Mouse (Mus musculus): ENCODE measurements around the gene Fstl3. TPM values are rescaled to one million over a fixed set of nuclear protein-coding genes. Genes with fewer than 3 reads are reported as not detected.
"Not testable (repeated sequence)": the region's sequence is repeated elsewhere in the genome, so short reads cannot be mapped to it uniquely, and the experiment has no call there.

Fstl3 gene
- polyA plus RNA-seq, 1 experiment from 2014 or later, result 1.6 TPM

DNA sequence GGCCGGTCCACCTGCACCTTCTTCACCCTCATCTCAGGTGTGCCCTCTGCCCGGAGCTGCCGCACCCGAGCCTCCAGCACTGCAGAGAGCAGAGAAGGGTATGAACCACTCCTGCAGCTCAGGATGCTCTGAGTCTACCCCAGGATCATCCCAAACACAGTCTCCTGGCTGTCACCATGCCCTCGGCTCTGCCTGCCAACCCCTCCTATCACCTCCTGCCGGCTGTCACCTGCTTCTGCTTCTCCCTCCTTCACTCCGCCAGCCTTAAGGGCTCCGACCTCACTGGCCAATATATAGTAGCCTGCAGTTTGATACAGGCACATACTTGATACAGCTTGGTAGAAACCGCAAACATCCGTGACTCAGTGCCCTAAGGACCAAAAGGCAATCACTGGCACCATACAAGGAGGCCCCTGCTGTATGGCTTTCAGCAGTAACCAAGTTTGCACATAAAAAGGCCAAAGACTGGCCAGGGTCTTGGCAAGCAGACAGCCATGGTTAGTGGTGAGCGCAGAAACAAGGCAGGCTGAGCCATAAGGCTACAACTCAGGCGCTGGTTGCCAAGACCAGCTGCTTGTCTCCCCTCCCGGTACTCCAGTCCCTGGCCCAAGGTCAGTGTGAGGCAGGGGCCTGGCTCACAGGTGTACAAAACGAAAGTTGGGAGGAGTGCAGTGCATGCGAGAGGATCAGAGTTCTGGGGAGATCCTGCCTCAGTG, 33.3 kb upstream of the Fstl3 start:
- Histone ChIP-seq H3K27me3 (0 out of 2 replicates have a peak, but pooled peaks cover 5% of the 10 kb centered on the region), H3K27ac (replicated peaks) (no peak overlapping the region), H3K4me1 (peaks cover 14% of the 10 kb centered on the region), H3K36me3 (peaks cover 57% of the 10 kb centered on the region), H3K4me2 (replicated peaks) (no peak overlapping the region), H3K4me3 (no peak overlapping the region), H3K9me3 (peaks cover 11% of the 10 kb centered on the region), H3K9ac (replicated peaks) (no peak overlapping the region)
- WGBS, result 94% methylated on average over 15 of the region's 15 CpGs
- ATAC-seq (ENCODE audit: low FRiP score, low read depth), result no peak

GRCm38 (mm10) chr10:79745411-79745810, 31.7 kb upstream of the Fstl3 start:
- no peak overlapping the region; the same call in 1 of the 2 replicates for H3K4me3 ChIP-seq
- no peak overlapping the region for H3K27ac ChIP-seq (replicated peaks)
- no peak for ATAC-seq (ENCODE audit: low FRiP score, low read depth)
- H3K4me2 ChIP-seq (replicated peaks), result peak overlapping the region; percentile 74
- H3K9ac ChIP-seq (replicated peaks), result no peak overlapping the region
- H3K9me3 ChIP-seq, result 0 out of 2 replicates have a peak, but pooled peaks cover under 1% of the 10 kb centered on the region
- H3K4me1 ChIP-seq, result peaks cover 14% of the 10 kb centered on the region
- H3K36me3 ChIP-seq, result peaks cover 41% of the 10 kb centered on the region
- H3K27me3 ChIP-seq, result 0 out of 2 replicates have a peak, but pooled peaks cover 5% of the 10 kb centered on the region
- 94% methylated on average over 3 of the region's 3 CpGs for WGBS

- H3K4me3 ChIP-seq, result peak within 1 kb of the TSS; percentile 62
- H3K4me2 ChIP-seq (replicated peaks), result peak within 1 kb of the TSS; percentile 74
- peaks cover 34% of the 10 kb centered on the region for H3K36me3 ChIP-seq
- no peak within 1 kb of the TSS for H3K27ac ChIP-seq (replicated peaks)
- peak; percentile 97 for ATAC-seq (ENCODE audit: low FRiP score, low read depth)
- peak within 1 kb of the TSS; percentile 48 for H3K9ac ChIP-seq (replicated peaks)
- WGBS, result 3% methylated on average over 38 of the region's 38 CpGs
- peaks cover 11% of the 10 kb centered on the region for H3K4me1 ChIP-seq
- H3K9me3 ChIP-seq, result no peaks in the 10 kb centered on the region
- H3K27me3 ChIP-seq, result 0 out of 2 replicates have a peak, but pooled peaks cover 5% of the 10 kb centered on the region
These were observed 30.9 kb upstream of the Fstl3 start, which contains the start of gene Polrmt for GRCm38 (mm10) chr10:79745898-79746773. Polrmt (minus strand) TSS chr10:79746581.

- ATAC-seq (ENCODE audit: low FRiP score, low read depth), result peak; percentile 58
- Histone ChIP-seq H3K36me3 (peaks cover 27% of the 10 kb centered on the region), H3K27ac (replicated peaks) (no peak overlapping the region), H3K9ac (replicated peaks) (no peak overlapping the region), H3K4me2 (replicated peaks) (peak overlapping the region; percentile 51), H3K4me3 (peak overlapping the region; percentile 23; the same call in 1 of the 2 replicates), H3K4me1 (peaks cover 11% of the 10 kb centered on the region), H3K9me3 (no peaks in the 10 kb centered on the region), H3K27me3 (0 out of 2 replicates have a peak, but pooled peaks cover 5% of the 10 kb centered on the region)
- 27% methylated on average over 6 of the region's 6 CpGs for WGBS
These were observed 30.3 kb upstream of the Fstl3 start for GRCm38 (mm10) chr10:79746774-79747151.

GRCm38 (mm10) chr10:79748496-79748895, 28.6 kb upstream of the Fstl3 start:
- Histone ChIP-seq H3K4me3 (no peak overlapping the region), H3K9ac (replicated peaks) (no peak overlapping the region), H3K4me1 (peaks cover 11% of the 10 kb centered on the region), H3K4me2 (replicated peaks) (no peak overlapping the region), H3K36me3 (peaks cover 12% of the 10 kb centered on the region), H3K9me3 (no peaks in the 10 kb centered on the region), H3K27ac (replicated peaks) (no peak overlapping the region), H3K27me3 (0 out of 2 replicates have a peak, but pooled peaks cover 5% of the 10 kb centered on the region)
- 74% methylated on average over 6 of the region's 6 CpGs for WGBS
- no peak for ATAC-seq (ENCODE audit: low FRiP score, low read depth)

- H3K36me3 ChIP-seq, result peaks cover 38% of the 10 kb centered on the region
- H3K9ac ChIP-seq (replicated peaks), result peak within 1 kb of the TSS; percentile 48
- H3K4me2 ChIP-seq (replicated peaks), result peak within 1 kb of the TSS; percentile 57
- peaks cover 14% of the 10 kb centered on the region; the same call in 1 of the 2 replicates for H3K27me3 ChIP-seq
- peaks cover 9% of the 10 kb centered on the region; the same call in 1 of the 2 replicates for H3K4me1 ChIP-seq
- ATAC-seq (ENCODE audit: low FRiP score, low read depth), result peak; percentile 85
- peak within 1 kb of the TSS; percentile 35 for H3K4me3 ChIP-seq
- no peaks in the 10 kb centered on the region for H3K9me3 ChIP-seq
- WGBS, result 2% methylated on average over 36 of the region's 36 CpGs
- no peak within 1 kb of the TSS for H3K27ac ChIP-seq (replicated peaks)
These were observed 22.1 kb upstream of the Fstl3 start, which contains the start of gene Fgf22 for GRCm38 (mm10) chr10:79754856-79755516. Fgf22 (plus strand) TSS chr10:79755076.

DNA sequence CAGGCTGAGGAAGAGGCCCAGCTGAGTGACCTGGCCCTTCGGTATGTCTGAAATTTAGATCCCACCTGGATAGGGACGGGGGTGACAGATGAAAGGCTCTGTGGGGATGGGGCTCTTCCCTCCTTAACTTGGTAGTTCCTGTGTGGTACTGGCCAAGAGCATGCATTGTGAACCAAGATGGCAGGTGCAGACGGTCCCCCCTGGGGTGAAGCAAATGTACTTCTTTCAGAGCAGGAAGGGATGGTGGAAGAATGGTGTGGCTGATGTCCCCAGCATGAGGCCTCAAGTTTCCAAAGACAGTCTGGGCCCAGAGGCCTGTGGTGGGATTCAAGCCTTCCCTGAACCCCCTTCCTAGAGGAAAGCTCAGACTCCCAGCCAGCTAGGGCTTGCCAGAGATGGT, 21.2 kb upstream of the Fstl3 start:
- Histone ChIP-seq H3K27ac (replicated peaks) (no peak overlapping the region), H3K9me3 (no peaks in the 10 kb centered on the region), H3K36me3 (peaks cover 47% of the 10 kb centered on the region), H3K9ac (replicated peaks) (no peak overlapping the region), H3K4me2 (replicated peaks) (no peak overlapping the region), H3K4me1 (peaks cover 9% of the 10 kb centered on the region; the same call in 1 of the 2 replicates), H3K27me3 (peaks cover 14% of the 10 kb centered on the region; the same call in 1 of the 2 replicates), H3K4me3 (no peak overlapping the region)
- WGBS, result 88% methylated on average over 3 of the region's 3 CpGs
- ATAC-seq (ENCODE audit: low FRiP score, low read depth), result no peak; the same call in 1 of the 2 replicates

DNA sequence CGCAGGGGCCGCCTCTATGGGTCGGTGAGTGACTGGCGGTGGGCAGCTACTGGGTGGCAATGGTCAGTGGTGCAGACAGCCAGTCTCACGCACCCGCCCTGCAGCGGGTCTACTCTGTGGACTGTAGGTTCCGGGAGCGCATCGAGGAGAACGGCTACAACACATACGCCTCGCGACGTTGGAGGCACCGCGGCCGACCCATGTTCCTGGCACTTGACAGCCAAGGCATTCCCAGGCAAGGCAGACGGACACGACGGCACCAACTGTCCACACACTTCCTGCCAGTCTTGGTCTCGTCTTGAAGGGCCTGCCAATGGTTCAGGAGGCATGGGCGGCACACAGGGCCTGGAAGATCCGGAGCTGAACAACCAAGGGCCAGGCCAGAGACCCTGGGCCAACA, 20.4 kb upstream of the Fstl3 start:
- Histone ChIP-seq H3K27me3 (peaks cover 14% of the 10 kb centered on the region; the same call in 1 of the 2 replicates), H3K4me3 (no peak overlapping the region), H3K36me3 (peaks cover 55% of the 10 kb centered on the region), H3K27ac (replicated peaks) (no peak overlapping the region), H3K4me2 (replicated peaks) (no peak overlapping the region), H3K4me1 (peaks cover 9% of the 10 kb centered on the region; the same call in 1 of the 2 replicates), H3K9ac (replicated peaks) (no peak overlapping the region), H3K9me3 (no peaks in the 10 kb centered on the region)
- ATAC-seq (ENCODE audit: low FRiP score, low read depth), result no peak
- WGBS, result 92% methylated on average over 24 of the region's 24 CpGs

DNA sequence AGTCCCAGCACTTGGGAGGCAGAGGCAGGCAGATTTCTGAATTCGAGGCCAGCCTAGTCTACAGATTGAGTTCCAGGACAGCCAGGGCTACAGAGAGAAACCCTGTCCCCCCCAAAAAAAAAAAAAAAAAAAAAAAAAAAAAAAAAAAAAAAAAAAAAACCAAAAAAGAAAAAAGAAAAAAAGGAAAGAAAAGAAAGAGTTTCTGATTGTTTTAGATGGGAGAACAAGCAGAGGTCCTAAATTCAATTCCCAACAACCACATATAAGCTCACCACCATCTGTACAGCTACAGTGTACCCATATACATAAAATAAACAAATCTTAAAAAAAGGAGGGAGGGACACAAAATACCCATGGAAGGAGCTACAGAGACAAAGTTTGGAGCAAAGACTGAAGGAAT, 17.4 kb upstream of the Fstl3 start:
- H3K9ac ChIP-seq (replicated peaks); H3K27ac ChIP-seq (replicated peaks); H3K9me3 ChIP-seq; H3K4me2 ChIP-seq (replicated peaks); H3K4me3 ChIP-seq; ATAC-seq (ENCODE audit: low FRiP score, low read depth): not testable (repeated sequence)
- H3K4me1 ChIP-seq, result peaks cover 13% of the 10 kb centered on the region
- peaks cover 67% of the 10 kb centered on the region for H3K36me3 ChIP-seq
- peaks cover 14% of the 10 kb centered on the region; the same call in 1 of the 2 replicates for H3K27me3 ChIP-seq
- WGBS, result 83% methylated on average over 1 of the region's 1 CpGs

DNA sequence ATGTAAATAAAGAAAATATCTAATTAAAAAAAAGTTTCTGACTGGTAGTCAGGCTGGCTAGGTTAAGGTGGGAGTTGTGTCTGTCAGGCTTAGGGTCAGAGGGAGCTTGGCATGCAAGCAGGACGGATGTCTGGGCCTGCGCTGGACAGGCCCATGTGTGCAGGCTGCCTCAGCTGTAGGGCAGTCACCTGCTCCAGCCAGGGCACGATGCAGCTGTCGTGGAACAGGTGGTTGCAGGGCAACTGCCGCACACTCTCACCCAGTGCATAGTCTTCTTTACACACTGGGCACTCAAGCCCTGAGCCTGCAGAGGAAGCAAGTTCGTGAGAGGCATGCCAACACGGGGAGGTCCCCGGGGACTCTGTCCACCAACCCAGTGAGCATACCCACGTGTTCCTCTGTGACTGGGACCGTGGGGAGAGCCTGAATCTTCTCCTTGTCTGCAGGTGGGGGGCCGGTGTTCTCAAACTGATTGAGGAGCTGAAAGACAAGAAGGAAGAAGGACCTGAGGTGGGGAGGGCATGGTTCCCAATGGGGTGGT, 16.4 kb upstream of the Fstl3 start:
- Histone ChIP-seq H3K4me2 (replicated peaks) (no peak overlapping the region), H3K4me3 (no peak overlapping the region), H3K9ac (replicated peaks) (no peak overlapping the region), H3K9me3 (no peaks in the 10 kb centered on the region), H3K36me3 (peaks cover 67% of the 10 kb centered on the region), H3K27ac (replicated peaks) (no peak overlapping the region), H3K27me3 (peaks cover 9% of the 10 kb centered on the region; the same call in 1 of the 2 replicates), H3K4me1 (peaks cover 16% of the 10 kb centered on the region)
- 94% methylated on average over 11 of the region's 11 CpGs for WGBS
- ATAC-seq (ENCODE audit: low FRiP score, low read depth), result no peak

DNA sequence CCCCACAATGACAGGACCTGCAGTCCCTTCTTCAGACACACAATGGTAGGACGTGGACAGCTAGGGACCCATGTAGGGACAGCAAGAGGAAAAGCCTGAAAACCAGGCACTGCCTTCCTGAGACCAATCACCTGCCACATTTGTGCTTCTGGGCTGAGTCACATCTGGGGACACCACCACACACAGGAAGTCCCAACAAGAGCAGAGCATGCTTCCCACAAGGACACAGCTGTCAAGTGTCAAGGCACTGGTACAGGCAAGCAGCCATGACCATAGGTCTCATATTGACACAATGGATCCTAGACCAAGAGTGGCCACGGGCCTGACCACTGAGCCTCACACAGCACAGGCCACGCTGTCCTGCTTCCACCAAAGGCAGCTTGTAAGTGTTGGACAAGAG, 14.2 kb upstream of the Fstl3 start:
- Histone ChIP-seq H3K27me3 (no peaks in the 10 kb centered on the region), H3K36me3 (peaks cover 46% of the 10 kb centered on the region), H3K4me3 (no peak overlapping the region), H3K4me1 (peaks cover 27% of the 10 kb centered on the region), H3K9me3 (no peaks in the 10 kb centered on the region), H3K27ac (replicated peaks) (no peak overlapping the region), H3K9ac (replicated peaks) (no peak overlapping the region), H3K4me2 (replicated peaks) (no peak overlapping the region)
- no peak for ATAC-seq (ENCODE audit: low FRiP score, low read depth)
- WGBS, result 92% methylated on average over 3 of the region's 3 CpGs

Measured in midbrain, embryonic 12.5 days (tissue).